Mouse (Mus musculus) stomach, postnatal 0 days (tissue): ENCODE measurements around the gene Ubac1. TPM values are rescaled to one million over a fixed set of nuclear protein-coding genes. Genes with fewer than 3 reads are reported as not detected.

Experiments
- ATAC-seq: fragments of 200-750 bp; cut with Nextera tagmentation; 2 replicates; pipeline ENCODE4 v1.8.0; 2017; ENCODE audit not compliant: low FRiP score, low TSS enrichment
- DNase-seq: peaks from one replicate; pipeline ENCODE4 v3.0.0-alpha.2; 2016; ENCODE audit warnings: low spot score
- H3K27ac ChIP-seq: fragments of 300-500 bp; sonication (generic); replicated peaks from 2 replicates; pipeline ENCODE4 v1.5.1; 2014; ENCODE audit warnings: mild to moderate bottlenecking, control low read depth
- H3K27me3 ChIP-seq: fragments of 300-500 bp; sonication (generic); 2 replicates; pipeline ENCODE4 v1.6.1; 2014; ENCODE audit warnings: low read length; ENCODE audit not compliant: control insufficient read depth, insufficient read depth
- H3K36me3 ChIP-seq: fragments of 300-500 bp; sonication (generic); 2 replicates; pipeline ENCODE4 v1.6.1; 2014; ENCODE audit warnings: low read length, mixed read lengths; ENCODE audit not compliant: control insufficient read depth, insufficient read depth
- H3K4me1 ChIP-seq: fragments of 300-500 bp; sonication (generic); replicated peaks from 2 replicates; pipeline ENCODE4 v1.6.1; 2014; ENCODE audit warnings: antibody characterized with exemption; ENCODE audit not compliant: control insufficient read depth, insufficient read depth
- H3K4me2 ChIP-seq: fragments of 300-500 bp; sonication (generic); replicated peaks from 2 replicates; pipeline ENCODE4 v1.6.1; 2014; ENCODE audit warnings: low read depth, mild to moderate bottlenecking, control low read depth, moderate library complexity
- H3K4me3 ChIP-seq: fragments of 300-500 bp; sonication (generic); 2 replicates; pipeline ENCODE4 v1.5.1; 2014; ENCODE audit warnings: low read depth, low read length, control low read depth
- H3K9ac ChIP-seq: fragments of 300-500 bp; sonication (generic); 2 replicates; pipeline ENCODE4 v1.6.1; 2014; ENCODE audit warnings: mild to moderate bottlenecking, low read length, control low read depth, mixed read lengths
- H3K9me3 ChIP-seq: fragments of 300-500 bp; sonication (generic); 2 replicates; pipeline ENCODE4 v1.6.1; 2016; ENCODE audit warnings: low read length; ENCODE audit not compliant: control insufficient read depth
- CTCF ChIP-seq: IDR thresholded peaks from 2 replicates; pipeline ENCODE4 v1.5.1; 2016; ENCODE audit warnings: antibody characterized with exemption, low read depth, mild to moderate bottlenecking, moderate library complexity
- EP300 ChIP-seq: optimal IDR thresholded peaks from 2 replicates; pipeline ENCODE3; 2016; ENCODE audit warnings: antibody characterized with exemption
- WGBS: fragments of 180-500 bp; shearing (Covaris S2); extraction: QIAGEN DNeasy Blood & Tissue Kit; methylation state at CpG from one replicate; pipeline ENCODE4 v1.1.7; 2014; 5-methylcytosine and 5-hydroxymethylcytosine counted together
- polyA plus RNA-seq: library from polyadenylated mRNA; unstranded; fragments of >200 nt; fragmentation: Nextera tagmentation; extraction: Ambion mirVana; gene quantifications from 2 replicates; pipeline ENCODE4 v1.2.1, GENCODE M21; 2015

The Ubac1 gene
- 47.7 and 49.1 TPM in 2 replicates for polyA plus RNA-seq

GRCm38 (mm10) chr2:26021561-26022257 lies at the start of gene Ubac1:
Ubac1 (minus strand) TSS chr2:26021747.
- peak within 1 kb of the TSS; percentile 77 for H3K9ac ChIP-seq
- TF ChIP-seq EP300: no peak
- TF ChIP-seq CTCF: no peak; the same call in 1 of the 2 replicates
- DNase-seq: peak; percentile 92
- no peaks in the 10 kb centered on the region for H3K27me3 ChIP-seq
- peak within 1 kb of the TSS; percentile 82 for H3K4me2 ChIP-seq
- peaks cover 8% of the 10 kb centered on the region; the same call in 1 of the 2 replicates for H3K4me1 ChIP-seq
- H3K9me3 ChIP-seq: no peaks in the 10 kb centered on the region
- 5% methylated on average over 38 of the region's 50 CpGs for WGBS
- H3K36me3 ChIP-seq: no peaks in the 10 kb centered on the region
- peak; percentile 94 for ATAC-seq
- peak within 1 kb of the TSS; percentile 91 for H3K27ac ChIP-seq
- peak within 1 kb of the TSS; percentile 79 for H3K4me3 ChIP-seq

- no peak overlapping the region for H3K27ac ChIP-seq
- ATAC-seq: no peak
- H3K4me1 ChIP-seq: no peaks in the 10 kb centered on the region
- TF ChIP-seq EP300 (no peak), CTCF (no peak)
- no peaks in the 10 kb centered on the region for H3K9me3 ChIP-seq
- no peaks in the 10 kb centered on the region for H3K27me3 ChIP-seq
- DNase-seq: no peak
- H3K36me3 ChIP-seq: no peaks in the 10 kb centered on the region
- no peak overlapping the region for H3K9ac ChIP-seq
- WGBS: 95% methylated on average over 1 of the region's 1 CpGs
- H3K4me2 ChIP-seq: no peak overlapping the region
- no peak overlapping the region for H3K4me3 ChIP-seq
Measured at GRCm38 (mm10) chr2:26068592-26068991, 47.0 kb upstream of the Ubac1 start.

- WGBS: 69% methylated on average over 7 of the region's 7 CpGs
- ATAC-seq: no peak
Measured at GRCm38 (mm10) chr2:26068175-26068574, 46.6 kb upstream of the Ubac1 start.

GRCm38 (mm10) chr2:26066527-26066926 lies 45.0 kb upstream of the Ubac1 start:
- H3K9me3 ChIP-seq: no peaks in the 10 kb centered on the region
- H3K4me3 ChIP-seq: no peak overlapping the region
- H3K27me3 ChIP-seq: no peaks in the 10 kb centered on the region
- no peak overlapping the region for H3K4me2 ChIP-seq
- 83% methylated on average over 14 of the region's 14 CpGs for WGBS
- no peak for ATAC-seq
- H3K27ac ChIP-seq: no peak overlapping the region
- DNase-seq: no peak
- TF ChIP-seq EP300: no peak
- TF ChIP-seq CTCF: no peak
- H3K4me1 ChIP-seq: no peaks in the 10 kb centered on the region
- H3K9ac ChIP-seq: no peak overlapping the region
- no peaks in the 10 kb centered on the region; the same call in 1 of the 2 replicates for H3K36me3 ChIP-seq

More at GRCm38 (mm10) chr2:26068175-26068574, 46.6 kb upstream of the Ubac1 start:
- no peak overlapping the region for H3K4me2 ChIP-seq
- H3K36me3 ChIP-seq: no peaks in the 10 kb centered on the region
- no peak overlapping the region for H3K9ac ChIP-seq
- H3K9me3 ChIP-seq: no peaks in the 10 kb centered on the region
- no peaks in the 10 kb centered on the region for H3K27me3 ChIP-seq
- TF ChIP-seq CTCF (no peak), EP300 (no peak)
- H3K4me3 ChIP-seq: no peak overlapping the region
- H3K27ac ChIP-seq: no peak overlapping the region
- no peak for DNase-seq
- H3K4me1 ChIP-seq: no peaks in the 10 kb centered on the region

GRCm38 (mm10) chr2:26062742-26063427 lies 41.3 kb upstream of the Ubac1 start:
- no peaks in the 10 kb centered on the region for H3K9me3 ChIP-seq
- H3K9ac ChIP-seq: no peak overlapping the region
- TF ChIP-seq EP300: no peak
- no peak for TF ChIP-seq CTCF
- no peak overlapping the region for H3K4me3 ChIP-seq
- no peak overlapping the region for H3K27ac ChIP-seq
- H3K27me3 ChIP-seq: no peaks in the 10 kb centered on the region
- no peaks in the 10 kb centered on the region; the same call in 1 of the 2 replicates for H3K36me3 ChIP-seq
- ATAC-seq (no peak), DNase-seq (no peak)
- WGBS: 66% methylated on average over 13 of the region's 13 CpGs
- no peak overlapping the region for H3K4me2 ChIP-seq
- H3K4me1 ChIP-seq: no peaks in the 10 kb centered on the region

GRCm38 (mm10) chr2:26062241-26062640 lies 40.7 kb upstream of the Ubac1 start:
- WGBS: 51% methylated on average over 4 of the region's 4 CpGs
- H3K27ac ChIP-seq: no peak overlapping the region
- no peaks in the 10 kb centered on the region for H3K9me3 ChIP-seq
- H3K36me3 ChIP-seq: no peaks in the 10 kb centered on the region; the same call in 1 of the 2 replicates
- no peak for DNase-seq
- TF ChIP-seq EP300 (no peak), CTCF (no peak)
- H3K4me3 ChIP-seq: no peak overlapping the region
- no peaks in the 10 kb centered on the region for H3K4me1 ChIP-seq
- no peak overlapping the region for H3K9ac ChIP-seq
- no peak for ATAC-seq
- H3K27me3 ChIP-seq: no peaks in the 10 kb centered on the region
- H3K4me2 ChIP-seq: no peak overlapping the region
